Mouse (Mus musculus): ENCODE measurements around the gene Dpy30.

DNA sequence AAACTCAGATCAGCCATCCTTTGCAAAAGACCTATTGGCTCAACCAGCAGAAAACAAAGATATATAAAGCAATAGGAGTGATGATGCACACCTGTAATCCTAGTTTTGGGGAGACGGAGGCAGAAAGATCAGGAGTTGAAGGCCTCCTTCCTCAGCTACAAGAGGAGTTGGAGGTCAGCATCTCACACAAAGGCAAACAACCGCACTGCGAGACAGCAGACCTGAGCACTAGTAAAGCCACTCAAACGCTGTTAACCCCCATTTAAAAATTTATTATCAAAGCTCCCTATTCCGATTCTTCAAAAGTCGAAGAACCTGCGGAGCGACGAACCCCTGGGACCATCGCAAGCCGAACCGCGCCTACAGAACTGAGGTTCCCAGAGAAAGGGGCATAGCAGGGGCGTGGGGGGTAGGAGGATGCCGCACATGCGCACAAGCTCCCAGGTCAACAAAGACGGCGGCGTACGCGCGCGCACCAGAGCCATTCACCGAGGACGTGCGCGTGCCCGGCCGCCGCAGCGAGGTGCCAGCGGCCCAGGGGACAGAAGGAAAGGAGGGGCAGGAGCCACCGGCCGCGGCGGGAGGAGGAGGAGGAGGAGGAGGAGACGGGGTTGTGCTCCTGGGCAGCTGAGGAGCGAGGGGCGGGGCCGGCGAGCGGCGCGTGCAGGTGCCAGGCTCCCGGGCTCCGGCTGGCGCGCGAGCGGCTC is 14.6 kb upstream of the Dpy30 start:
- 0 out of 2 replicates have a peak, but pooled peaks have one; percentile 65 for TF ChIP-seq CTCF (IDR thresholded peaks at IDR 0.05; ENCODE audit: borderline replicate concordance, control insufficient read depth, extremely low read depth, insufficient read depth, low read length, poor library complexity)
- TF ChIP-seq POLR2A (IDR thresholded peaks at IDR 0.05; ENCODE audit: control insufficient read depth, extremely low read depth, insufficient read depth, low read length, poor library complexity), result peak; percentile 72

Data from thymus, adult 2 months (tissue).